Mouse (Mus musculus) olfactory bulb, adult 2 months (tissue): ENCODE measurements around the gene Tmem106c.

Experiments
- CTCF ChIP-seq: fragments of 200-500 bp; IDR thresholded peaks from 2 replicates; pipeline ENCODE4 v1.5.1; 2012; ENCODE audit warnings: low read depth, mild to moderate bottlenecking, low read length, moderate library complexity; ENCODE audit not compliant: insufficient read depth
- POLR2A ChIP-seq: fragments of 200-500 bp; IDR thresholded peaks from 2 replicates; pipeline ENCODE4 v1.6.1; 2012; ENCODE audit warnings: mild to moderate bottlenecking, low read depth, low read length, moderate library complexity; ENCODE audit not compliant: insufficient read depth

- no peak for TF ChIP-seq CTCF
- no peak for TF ChIP-seq POLR2A
Observed at GRCm38 (mm10) chr15:97990124-97990523, 26.1 kb downstream of the Tmem106c start.
